Mouse (Mus musculus) forebrain, embryonic 13.5 days (tissue): ENCODE measurements at regions not wholly inside any gene's neighbourhood (a gene's known extent, or its start where the extent isn't known, plus 50 kb on each side); places are given as distances from the start of the nearest gene placed in this dataset.

ENCODE experiments used
- ATAC-seq: fragments of 200-750 bp; cut with Nextera tagmentation; 2 replicates; pipeline ENCODE4 v1.8.0; 2017
- H3K27ac ChIP-seq: fragments of 300-500 bp; sonication (generic); 2 replicates; pipeline ENCODE4 v1.5.1; 2015; ENCODE audit warnings: inconsistent platforms, mild to moderate bottlenecking, moderate library complexity
- H3K27me3 ChIP-seq: fragments of 300-500 bp; sonication (generic); 2 replicates; pipeline ENCODE4 v1.6.1; 2015; ENCODE audit warnings: mild to moderate bottlenecking, inconsistent platforms
- H3K36me3 ChIP-seq: fragments of 300-500 bp; sonication (generic); 2 replicates; pipeline ENCODE4 v1.6.1; 2015; ENCODE audit warnings: mild to moderate bottlenecking, inconsistent platforms; ENCODE audit not compliant: poor library complexity, severe bottlenecking
- H3K4me1 ChIP-seq: fragments of 300-500 bp; sonication (generic); 2 replicates; pipeline ENCODE4 v1.6.1; 2015; ENCODE audit warnings: inconsistent platforms
- H3K4me2 ChIP-seq: fragments of 300-500 bp; sonication (generic); 2 replicates; pipeline ENCODE4 v1.6.1; 2015; ENCODE audit warnings: inconsistent platforms, mild to moderate bottlenecking, moderate library complexity
- H3K4me3 ChIP-seq: fragments of 300-500 bp; sonication (generic); 2 replicates; pipeline ENCODE4 v1.5.1; 2015; ENCODE audit warnings: mild to moderate bottlenecking, inconsistent platforms
- H3K9ac ChIP-seq: fragments of 300-500 bp; sonication (generic); 2 replicates; pipeline ENCODE4 v1.6.1; 2015; ENCODE audit warnings: mild to moderate bottlenecking, inconsistent platforms
- H3K9me3 ChIP-seq: fragments of 300-500 bp; sonication (generic); replicated peaks from 2 replicates; pipeline ENCODE4 v1.6.1; 2016; ENCODE audit warnings: inconsistent platforms
- WGBS: fragments of 180-500 bp; shearing (Covaris S2); methylation state at CpG from one replicate; pipeline ENCODE4 v1.1.7; 2015; 5-methylcytosine and 5-hydroxymethylcytosine counted together

- ATAC-seq = no peak
- Histone ChIP-seq H3K9me3 (no peaks in the 10 kb centered on the region), H3K27ac (no peak overlapping the region)
Observed at GRCm38 (mm10) chr1:113194116-113194812, 1329.5 kb upstream of the Dsel start.

GRCm38 (mm10) chr1:113163173-113163572, 1298.5 kb upstream of the Dsel start:
- no peaks in the 10 kb centered on the region for H3K4me1 ChIP-seq
- 87% methylated on average over 1 of the region's 1 CpGs for WGBS
- H3K27me3 ChIP-seq = no peaks in the 10 kb centered on the region
- H3K9ac ChIP-seq = no peak overlapping the region
- H3K27ac ChIP-seq = no peak overlapping the region
- no peak overlapping the region for H3K4me3 ChIP-seq
- ATAC-seq = no peak
- H3K9me3 ChIP-seq = no peaks in the 10 kb centered on the region
- H3K4me2 ChIP-seq = no peak overlapping the region
- no peaks in the 10 kb centered on the region for H3K36me3 ChIP-seq

More at GRCm38 (mm10) chr1:113194116-113194812, 1329.5 kb upstream of the Dsel start:
- Histone ChIP-seq H3K27me3 (no peaks in the 10 kb centered on the region), H3K9ac (no peak overlapping the region), H3K4me2 (no peak overlapping the region), H3K4me3 (no peak overlapping the region), H3K36me3 (no peaks in the 10 kb centered on the region), H3K4me1 (no peaks in the 10 kb centered on the region)
- WGBS = 71% methylated on average over 1 of the region's 1 CpGs
